Mouse (Mus musculus) liver, embryonic 16.5 days (tissue): ENCODE data around the gene Gins3. TPM values are rescaled to one million over a fixed set of nuclear protein-coding genes. Genes with fewer than 3 reads are reported as not detected.

ENCODE experiments used
- ATAC-seq: fragments of 200-750 bp; cut with Nextera tagmentation; 2 replicates; pipeline ENCODE4 v1.8.0; 2017; ENCODE audit warnings: low read depth, mild to moderate bottlenecking, moderate number of reproducible peaks, moderate library complexity
- H3K27ac ChIP-seq: fragments of 300-500 bp; sonication (generic); 2 replicates; pipeline ENCODE4 v1.5.1; 2014; ENCODE audit warnings: mild to moderate bottlenecking, low read length
- H3K27me3 ChIP-seq: fragments of 300-500 bp; sonication (generic); 2 replicates; pipeline ENCODE4 v1.6.1; 2014; ENCODE audit warnings: low read depth, low read length, mixed read lengths; ENCODE audit not compliant: control insufficient read depth, insufficient read depth
- H3K36me3 ChIP-seq: fragments of 300-500 bp; sonication (generic); 2 replicates; pipeline ENCODE4 v1.6.1; 2014; ENCODE audit warnings: mild to moderate bottlenecking; ENCODE audit not compliant: control insufficient read depth, insufficient read depth
- H3K4me1 ChIP-seq: fragments of 300-500 bp; sonication (generic); 2 replicates; pipeline ENCODE4 v1.6.1; 2014; ENCODE audit warnings: low read depth, low read length, mixed read lengths; ENCODE audit not compliant: control insufficient read depth
- H3K4me2 ChIP-seq: fragments of 300-500 bp; sonication (generic); 2 replicates; pipeline ENCODE4 v1.6.1; 2014; ENCODE audit warnings: low read depth, low read length, mixed read lengths
- H3K4me3 ChIP-seq: fragments of 300-500 bp; sonication (generic); 2 replicates; pipeline ENCODE4 v1.5.1; 2014; ENCODE audit warnings: low read depth, mild to moderate bottlenecking, low read length
- H3K9ac ChIP-seq: fragments of 300-500 bp; sonication (generic); 2 replicates; pipeline ENCODE4 v1.6.1; 2014; ENCODE audit warnings: low read depth, low read length
- H3K9me3 ChIP-seq: fragments of 300-500 bp; sonication (generic); replicated peaks from 2 replicates; pipeline ENCODE4 v1.6.1; 2016; ENCODE audit warnings: low read length; ENCODE audit not compliant: control insufficient read depth
- WGBS: fragments of 180-500 bp; shearing (Covaris S2); extraction: QIAGEN DNeasy Blood & Tissue Kit; methylation state at CpG from one replicate; pipeline ENCODE4 v1.1.7; 2014; ENCODE audit not compliant: insufficient replicate concordance; 5-methylcytosine and 5-hydroxymethylcytosine counted together
- polyA plus RNA-seq: library from polyadenylated mRNA; unstranded; fragments of >200 nt; fragmentation: Nextera tagmentation; extraction: Ambion mirVana; gene quantifications from 2 replicates; pipeline ENCODE4 v1.2.1, GENCODE M21; 2015

Gins3 gene
- polyA plus RNA-seq, 1 experiment from 2014 or later, result 7.9 TPM

GRCm38 (mm10) chr8:95620046-95620445 is 13.2 kb upstream of the Gins3 start:
- no peaks in the 10 kb centered on the region for H3K27me3 ChIP-seq
- WGBS, result 67% methylated on average over 2 of the region's 2 CpGs
- no peak overlapping the region for H3K4me2 ChIP-seq
- no peaks in the 10 kb centered on the region for H3K4me1 ChIP-seq
- ATAC-seq, result no peak
- no peak overlapping the region for H3K9ac ChIP-seq
- H3K9me3 ChIP-seq, result no peaks in the 10 kb centered on the region
- H3K4me3 ChIP-seq, result no peak overlapping the region
- H3K36me3 ChIP-seq, result no peaks in the 10 kb centered on the region
- no peak overlapping the region for H3K27ac ChIP-seq

GRCm38 (mm10) chr8:95624833-95625232 is 8.4 kb upstream of the Gins3 start:
- ATAC-seq, result no peak
- no peak overlapping the region for H3K4me2 ChIP-seq
- no peaks in the 10 kb centered on the region for H3K36me3 ChIP-seq
- WGBS, result 64% methylated on average over 2 of the region's 2 CpGs
- H3K9ac ChIP-seq, result no peak overlapping the region
- H3K27ac ChIP-seq, result no peak overlapping the region
- H3K4me1 ChIP-seq, result no peaks in the 10 kb centered on the region
- no peaks in the 10 kb centered on the region for H3K9me3 ChIP-seq
- no peaks in the 10 kb centered on the region; the same call in 1 of the 2 replicates for H3K27me3 ChIP-seq
- no peak overlapping the region for H3K4me3 ChIP-seq

- Histone ChIP-seq H3K36me3 (no peaks in the 10 kb centered on the region), H3K27me3 (no peaks in the 10 kb centered on the region; the same call in 1 of the 2 replicates), H3K4me2 (peak overlapping the region; percentile 78), H3K27ac (no peak overlapping the region), H3K4me3 (peak overlapping the region; percentile 94; the same call in 1 of the 2 replicates), H3K4me1 (peaks cover 7% of the 10 kb centered on the region), H3K9me3 (no peaks in the 10 kb centered on the region), H3K9ac (no peak overlapping the region)
- no peak for ATAC-seq
- WGBS, result 76% methylated on average over 6 of the region's 6 CpGs
Observed at GRCm38 (mm10) chr8:95632840-95633239, 413 bp upstream of the Gins3 start.

GRCm38 (mm10) chr8:95634063-95634340 is 749 bp downstream of the Gins3 start:
- peak overlapping the region; percentile 78 for H3K4me2 ChIP-seq
- H3K27me3 ChIP-seq, result no peaks in the 10 kb centered on the region
- H3K36me3 ChIP-seq, result no peaks in the 10 kb centered on the region
- peak overlapping the region; percentile 94 for H3K4me3 ChIP-seq
- WGBS, result 2% methylated on average over 6 of the region's 6 CpGs
- no peaks in the 10 kb centered on the region for H3K9me3 ChIP-seq
- peaks cover 7% of the 10 kb centered on the region for H3K4me1 ChIP-seq
- peak overlapping the region; percentile 90 for H3K9ac ChIP-seq
- H3K27ac ChIP-seq, result no peak overlapping the region
- ATAC-seq, result no peak

GRCm38 (mm10) chr8:95644942-95645341 is 11.7 kb downstream of the Gins3 start:
- Histone ChIP-seq H3K27ac (no peak overlapping the region), H3K9me3 (no peaks in the 10 kb centered on the region), H3K4me1 (no peaks in the 10 kb centered on the region), H3K4me2 (no peak overlapping the region), H3K27me3 (no peaks in the 10 kb centered on the region), H3K9ac (no peak overlapping the region), H3K4me3 (no peak overlapping the region), H3K36me3 (peaks cover 7% of the 10 kb centered on the region)
- ATAC-seq, result no peak
- whole genome bisulfite sequencing, result 72% methylated on average over 2 of the region's 2 CpGs

- H3K4me1 ChIP-seq, result no peaks in the 10 kb centered on the region
- 0 out of 2 replicates have a peak, but pooled peaks have one; percentile 11 for ATAC-seq
- WGBS, result 27% methylated on average over 3 of the region's 3 CpGs
Observed at GRCm38 (mm10) chr8:95648251-95648650, 15.0 kb downstream of the Gins3 start.

GRCm38 (mm10) chr8:95653351-95653750 is 20.1 kb downstream of the Gins3 start:
- no peaks in the 10 kb centered on the region for H3K27me3 ChIP-seq
- no peaks in the 10 kb centered on the region for H3K9me3 ChIP-seq
- H3K4me1 ChIP-seq, result no peaks in the 10 kb centered on the region
- no peaks in the 10 kb centered on the region for H3K36me3 ChIP-seq
- 54% methylated on average over 5 of the region's 5 CpGs for WGBS
- H3K27ac ChIP-seq, result no peak overlapping the region
- no peak for ATAC-seq
- no peak overlapping the region for H3K4me2 ChIP-seq
- H3K4me3 ChIP-seq, result no peak overlapping the region
- H3K9ac ChIP-seq, result no peak overlapping the region

More at GRCm38 (mm10) chr8:95648251-95648650, 15.0 kb downstream of the Gins3 start:
- Histone ChIP-seq H3K36me3 (peaks cover 3% of the 10 kb centered on the region), H3K4me2 (no peak overlapping the region), H3K4me3 (no peak overlapping the region), H3K9me3 (no peaks in the 10 kb centered on the region), H3K27me3 (no peaks in the 10 kb centered on the region), H3K27ac (no peak overlapping the region), H3K9ac (no peak overlapping the region)

GRCm38 (mm10) chr8:95655831-95656230 is 22.6 kb downstream of the Gins3 start:
- Histone ChIP-seq H3K27me3 (no peaks in the 10 kb centered on the region), H3K36me3 (no peaks in the 10 kb centered on the region), H3K4me2 (no peak overlapping the region), H3K9ac (no peak overlapping the region), H3K9me3 (no peaks in the 10 kb centered on the region), H3K4me1 (no peaks in the 10 kb centered on the region), H3K27ac (no peak overlapping the region), H3K4me3 (no peak overlapping the region)
- ATAC-seq, result no peak
- 69% methylated on average over 7 of the region's 7 CpGs for WGBS

- H3K4me2 ChIP-seq, result no peak overlapping the region
- no peaks in the 10 kb centered on the region for H3K36me3 ChIP-seq
- no peak overlapping the region for H3K4me3 ChIP-seq
- H3K27ac ChIP-seq, result no peak overlapping the region
- no peaks in the 10 kb centered on the region for H3K9me3 ChIP-seq
- no peak overlapping the region for H3K9ac ChIP-seq
- H3K27me3 ChIP-seq, result no peaks in the 10 kb centered on the region
- 46% methylated on average over 5 of the region's 5 CpGs for WGBS
- no peak for ATAC-seq
- no peaks in the 10 kb centered on the region for H3K4me1 ChIP-seq
Observed at GRCm38 (mm10) chr8:95656316-95657002, 23.2 kb downstream of the Gins3 start.
